Mouse (Mus musculus) subcutaneous adipose tissue, adult 2 months (tissue): Measurements from ENCODE around the gene Hccs. TPM values are rescaled to one million over a fixed set of nuclear protein-coding genes. Genes with fewer than 3 reads are reported as not detected.

Experiments
- polyA plus RNA-seq: library from polyadenylated mRNA; depleted of rRNA; stranded (reverse); fragments of >200 nt; gene quantifications from 2 replicates; pipeline ENCODE4 v1.2.3, GENCODE M21; 2012; ENCODE audit warnings: low replicate concordance; rRNA removed

The Hccs gene
- 8.9 and 10.2 TPM in 2 replicates for polyA plus RNA-seq

GRCm38 (mm10) chrX:169319945-169320667, at the start of gene Hccs:
Gene Hccs (minus strand): TSS chrX:169320372.

Other genes with a start within 250 kb of the Hccs start
- gene Amelx, start 133.2 kb downstream of the Hccs start, polyA plus RNA-seq, result not detected in 2 replicates